Mouse (Mus musculus) hindbrain, embryonic 11.5 days (tissue): ENCODE results near the gene Slc1a5. TPM values are rescaled to one million over a fixed set of nuclear protein-coding genes. Genes with fewer than 3 reads are reported as not detected.

Experiments
- ATAC-seq: fragments of 200-750 bp; cut with Nextera tagmentation; 2 replicates; pipeline ENCODE4 v1.8.0; 2017; ENCODE audit warnings: mild to moderate bottlenecking, moderate TSS enrichment, moderate library complexity; ENCODE audit not compliant: low FRiP score
- DNase-seq: peaks from one replicate; pipeline ENCODE4 v3.0.0-alpha.2; 2015; ENCODE audit warnings: low spot score
- H3K27ac ChIP-seq: fragments of 300-500 bp; sonication (generic); 2 replicates; pipeline ENCODE4 v1.5.1; 2014; ENCODE audit warnings: mild to moderate bottlenecking, low read depth, low read length
- H3K27me3 ChIP-seq: fragments of 300-500 bp; sonication (generic); 2 replicates; pipeline ENCODE4 v1.6.1; 2014; ENCODE audit warnings: mild to moderate bottlenecking, low read length, moderate library complexity, mixed read lengths; ENCODE audit not compliant: control insufficient read depth, insufficient read depth
- H3K36me3 ChIP-seq: fragments of 300-500 bp; sonication (generic); 2 replicates; pipeline ENCODE4 v1.6.1; 2014; ENCODE audit warnings: mild to moderate bottlenecking, low read length, moderate library complexity, mixed read lengths; ENCODE audit not compliant: control insufficient read depth, insufficient read depth
- H3K4me1 ChIP-seq: fragments of 300-500 bp; sonication (generic); replicated peaks from 2 replicates; pipeline ENCODE4 v1.6.1; 2014; ENCODE audit warnings: low read length, mixed read lengths; ENCODE audit not compliant: control insufficient read depth, insufficient read depth
- H3K4me2 ChIP-seq: fragments of 300-500 bp; sonication (generic); replicated peaks from 2 replicates; pipeline ENCODE4 v1.6.1; 2014; ENCODE audit warnings: mild to moderate bottlenecking, low read depth, low read length
- H3K4me3 ChIP-seq: fragments of 300-500 bp; sonication (generic); 2 replicates; pipeline ENCODE4 v1.5.1; 2014; ENCODE audit warnings: low read depth, low read length
- H3K9ac ChIP-seq: fragments of 300-500 bp; sonication (generic); 2 replicates; pipeline ENCODE4 v1.6.1; 2014; ENCODE audit warnings: low read depth, low read length
- H3K9me3 ChIP-seq: fragments of 300-500 bp; sonication (generic); 2 replicates; pipeline ENCODE4 v1.6.1; 2016; ENCODE audit warnings: low read length; ENCODE audit not compliant: control insufficient read depth
- WGBS: fragments of 180-500 bp; shearing (Covaris S2); extraction: QIAGEN DNeasy Blood & Tissue Kit; methylation state at CpG from one replicate; pipeline ENCODE4 v1.1.7; 2014; 5-methylcytosine and 5-hydroxymethylcytosine counted together
- polyA plus RNA-seq: library from polyadenylated mRNA; unstranded; fragments of >200 nt; fragmentation: Nextera tagmentation; extraction: Ambion mirVana; gene quantifications from 2 replicates; pipeline ENCODE4 v1.2.1, GENCODE M21; 2014

The Slc1a5 gene
- polyA plus RNA-seq, 1 experiment from 2014 or later = 15.0 TPM

GRCm38 (mm10) chr7:16752016-16752415 is 29.1 kb upstream of the Slc1a5 start:
- Histone ChIP-seq H3K27ac (no peak overlapping the region), H3K9me3 (no peaks in the 10 kb centered on the region), H3K4me2 (no peak overlapping the region), H3K36me3 (peaks cover 13% of the 10 kb centered on the region; the same call in 1 of the 2 replicates), H3K4me1 (no peaks in the 10 kb centered on the region), H3K4me3 (no peak overlapping the region), H3K9ac (no peak overlapping the region), H3K27me3 (no peaks in the 10 kb centered on the region)
- ATAC-seq (no peak), DNase-seq (no peak)
- WGBS = 81% methylated on average over 12 of the region's 12 CpGs

DNA sequence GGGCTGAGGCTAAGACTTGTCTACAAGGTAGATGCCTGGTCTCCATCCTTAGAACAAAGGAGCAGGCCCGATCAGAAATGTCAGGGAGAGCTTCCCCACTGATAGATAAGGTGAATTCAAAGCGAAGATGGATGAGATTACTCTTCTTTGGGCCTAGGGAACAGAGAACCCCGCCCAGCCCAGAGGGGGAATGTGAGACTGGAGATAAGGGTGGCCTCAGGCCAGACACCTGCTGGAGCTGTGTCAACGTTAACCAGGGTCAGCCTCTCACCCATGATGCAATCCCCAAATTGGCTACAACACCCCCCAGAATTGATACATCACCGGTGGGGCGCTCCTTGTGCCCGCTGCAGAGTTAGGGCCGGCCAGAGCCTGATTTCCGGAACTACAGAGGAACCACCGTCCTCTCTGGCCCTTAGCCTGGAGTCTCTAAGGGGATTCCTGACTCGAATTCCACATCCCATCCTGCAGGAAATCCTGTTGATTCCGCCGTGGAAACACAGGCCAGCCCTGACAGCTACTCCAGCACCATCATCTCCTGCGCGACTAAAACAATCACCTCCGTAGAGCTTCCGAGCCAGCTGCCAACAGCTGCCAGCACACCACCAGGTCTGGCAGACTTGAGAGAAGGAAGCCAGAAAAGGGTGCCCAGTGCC is 25.6 kb upstream of the Slc1a5 start:
- Histone ChIP-seq H3K27me3 (no peaks in the 10 kb centered on the region), H3K4me1 (no peaks in the 10 kb centered on the region), H3K4me3 (no peak overlapping the region), H3K27ac (no peak overlapping the region), H3K9me3 (no peaks in the 10 kb centered on the region), H3K4me2 (no peak overlapping the region), H3K36me3 (no peaks in the 10 kb centered on the region), H3K9ac (no peak overlapping the region)
- DNase-seq (no peak), ATAC-seq (no peak)
- 72% methylated on average over 17 of the region's 17 CpGs for WGBS

GRCm38 (mm10) chr7:16758872-16759574 is 22.1 kb upstream of the Slc1a5 start:
- Histone ChIP-seq H3K4me1 (no peaks in the 10 kb centered on the region), H3K4me3 (no peak overlapping the region), H3K9me3 (no peaks in the 10 kb centered on the region), H3K27ac (no peak overlapping the region), H3K4me2 (no peak overlapping the region), H3K36me3 (no peaks in the 10 kb centered on the region), H3K9ac (no peak overlapping the region), H3K27me3 (no peaks in the 10 kb centered on the region)
- DNase-seq (peak; percentile 44), ATAC-seq (peak; percentile 40; the same call in 1 of the 2 replicates)
- WGBS = 73% methylated on average over 10 of the region's 11 CpGs

DNA sequence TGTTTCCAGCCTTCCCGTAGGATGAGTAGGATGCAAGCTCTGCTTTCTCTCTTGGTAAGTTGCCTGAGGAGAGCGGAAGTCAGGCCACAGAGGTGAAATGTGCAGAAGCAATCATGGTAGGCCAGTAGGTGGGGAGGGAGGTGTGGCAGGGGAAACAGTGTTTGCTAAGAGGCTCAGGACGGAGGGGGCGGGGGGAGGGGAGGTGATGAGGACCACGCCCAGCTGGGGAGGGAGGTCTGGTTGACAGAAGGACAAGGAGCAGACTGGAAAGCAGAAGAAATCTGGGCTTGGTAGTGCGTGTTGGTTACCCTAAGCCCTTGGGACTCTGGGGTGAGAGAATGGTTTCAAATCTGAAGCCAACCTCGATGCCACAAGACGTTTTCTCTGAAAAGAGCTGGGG is 20.8 kb upstream of the Slc1a5 start:
- no peak overlapping the region for H3K4me2 ChIP-seq
- no peaks in the 10 kb centered on the region for H3K9me3 ChIP-seq
- ATAC-seq (no peak), DNase-seq (no peak)
- H3K27ac ChIP-seq = no peak overlapping the region
- 21% methylated on average over 8 of the region's 8 CpGs for WGBS
- H3K9ac ChIP-seq = no peak overlapping the region
- H3K36me3 ChIP-seq = no peaks in the 10 kb centered on the region
- no peaks in the 10 kb centered on the region for H3K27me3 ChIP-seq
- H3K4me3 ChIP-seq = no peak overlapping the region
- no peaks in the 10 kb centered on the region for H3K4me1 ChIP-seq

GRCm38 (mm10) chr7:16761005-16761481 is 20.1 kb upstream of the Slc1a5 start:
- H3K4me1 ChIP-seq = no peaks in the 10 kb centered on the region
- WGBS = 44% methylated on average over 10 of the region's 10 CpGs
- no peak overlapping the region for H3K9ac ChIP-seq
- no peak overlapping the region for H3K4me2 ChIP-seq
- no peak overlapping the region for H3K4me3 ChIP-seq
- no peaks in the 10 kb centered on the region for H3K27me3 ChIP-seq
- ATAC-seq (no peak), DNase-seq (no peak)
- H3K9me3 ChIP-seq = no peaks in the 10 kb centered on the region
- no peaks in the 10 kb centered on the region for H3K36me3 ChIP-seq
- H3K27ac ChIP-seq = no peak overlapping the region

DNA sequence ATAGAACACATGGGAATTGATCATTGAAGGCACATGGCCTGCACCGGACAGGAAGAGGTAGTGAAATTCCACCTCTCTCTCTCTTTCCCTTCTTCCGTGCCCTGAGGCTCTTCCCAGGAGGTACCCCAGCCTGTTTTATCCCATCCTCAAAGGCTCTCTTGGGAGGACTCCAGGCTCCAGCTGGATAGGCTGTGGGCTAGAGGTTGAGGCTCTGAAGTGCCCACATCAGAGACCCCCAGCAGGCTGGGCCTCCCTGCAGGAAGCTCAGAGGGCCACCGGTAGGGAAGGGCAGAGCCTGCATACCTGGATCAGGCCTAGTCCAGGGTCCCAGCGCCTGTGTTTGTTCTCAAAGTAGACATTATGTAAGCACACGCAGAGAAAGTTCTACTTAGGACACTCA is 19.5 kb upstream of the Slc1a5 start:
- Histone ChIP-seq H3K9me3 (no peaks in the 10 kb centered on the region), H3K9ac (no peak overlapping the region), H3K36me3 (no peaks in the 10 kb centered on the region), H3K4me3 (no peak overlapping the region), H3K4me1 (no peaks in the 10 kb centered on the region), H3K27me3 (no peaks in the 10 kb centered on the region), H3K27ac (no peak overlapping the region), H3K4me2 (no peak overlapping the region; the same call in 1 of the 2 replicates)
- ATAC-seq (no peak), DNase-seq (no peak)
- 57% methylated on average over 5 of the region's 5 CpGs for WGBS

DNA sequence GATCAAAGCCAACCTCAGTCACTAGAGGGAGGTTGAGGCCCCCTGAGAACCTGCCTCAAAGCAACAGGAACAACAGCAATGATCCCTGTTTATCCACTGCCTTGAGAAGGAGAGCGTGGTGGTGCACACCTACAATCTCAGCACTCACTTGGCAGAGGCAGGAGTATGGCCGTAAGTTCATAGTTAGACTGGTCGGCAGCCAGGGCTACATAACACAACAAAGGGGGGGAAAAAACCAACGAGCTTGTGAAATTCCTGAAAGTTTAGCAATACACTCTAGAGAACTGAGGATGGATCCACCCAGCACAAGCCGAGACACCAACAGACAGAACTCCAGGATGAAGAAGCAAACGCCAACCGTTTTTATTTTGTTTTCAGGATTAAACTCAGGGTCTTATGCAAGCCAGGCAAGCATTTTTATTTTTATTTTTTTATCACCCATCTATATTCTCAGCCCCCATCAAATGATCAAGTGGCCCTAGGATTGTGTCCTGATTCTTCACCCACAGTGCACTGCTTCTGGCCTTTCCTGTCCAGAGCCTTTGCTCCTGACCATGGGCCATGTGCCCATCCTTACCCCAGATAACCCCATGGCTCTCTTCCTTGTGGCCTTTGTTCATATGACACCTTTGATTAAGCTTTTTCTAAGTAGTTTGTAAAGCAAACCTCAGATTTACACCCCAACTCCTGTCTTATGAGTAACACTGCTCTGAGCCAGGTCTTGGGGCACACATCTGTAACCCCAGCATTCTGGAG is 17.5 kb upstream of the Slc1a5 start:
- H3K36me3 ChIP-seq = no peaks in the 10 kb centered on the region
- no peaks in the 10 kb centered on the region for H3K9me3 ChIP-seq
- no peak for ATAC-seq
- WGBS = 91% methylated on average over 7 of the region's 7 CpGs
- no peak overlapping the region for H3K9ac ChIP-seq
- H3K27ac ChIP-seq = no peak overlapping the region
- no peak overlapping the region for H3K4me3 ChIP-seq
- DNase-seq = no peak
- no peak overlapping the region for H3K4me2 ChIP-seq
- no peaks in the 10 kb centered on the region for H3K4me1 ChIP-seq
- H3K27me3 ChIP-seq = no peaks in the 10 kb centered on the region

DNA sequence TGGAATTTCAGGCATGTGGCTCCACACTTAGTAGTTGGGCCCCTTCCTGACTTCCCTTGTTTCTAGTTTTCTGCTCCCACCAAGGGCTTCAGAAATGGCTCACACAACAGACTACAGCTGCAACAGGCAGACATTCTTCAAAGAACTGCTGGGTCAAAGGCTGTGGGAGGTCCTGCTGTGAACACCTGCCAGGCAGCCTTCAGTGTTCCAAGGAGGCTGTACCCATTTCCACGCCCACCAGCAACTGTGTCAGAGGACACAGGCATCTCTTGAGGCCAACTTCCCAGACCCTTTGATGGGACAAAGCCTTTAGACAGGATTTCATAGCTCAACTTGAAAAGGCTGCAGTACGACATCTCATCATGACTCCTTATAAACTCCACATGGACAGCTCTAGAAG is 14.7 kb upstream of the Slc1a5 start:
- Histone ChIP-seq H3K36me3 (no peaks in the 10 kb centered on the region), H3K4me3 (no peak overlapping the region), H3K4me1 (no peaks in the 10 kb centered on the region), H3K9ac (no peak overlapping the region), H3K4me2 (no peak overlapping the region), H3K27me3 (no peaks in the 10 kb centered on the region), H3K27ac (no peak overlapping the region), H3K9me3 (no peaks in the 10 kb centered on the region)
- ATAC-seq = no peak
- 32% methylated on average over 2 of the region's 2 CpGs for WGBS
- no peak for DNase-seq
